Mouse (Mus musculus) heart, postnatal 0 days (tissue): Measurements from ENCODE around the gene Usp9x. TPM values are rescaled to one million over a fixed set of nuclear protein-coding genes. Genes with fewer than 3 reads are reported as not detected.

ENCODE experiments used
- ATAC-seq: fragments of 200-750 bp; cut with Nextera tagmentation; 2 replicates; pipeline ENCODE4 v1.8.0; 2017; ENCODE audit warnings: low read depth, moderate number of reproducible peaks, moderate library complexity; ENCODE audit not compliant: insufficient read depth
- DNase-seq: peaks from one replicate; pipeline ENCODE4 v3.0.0-alpha.2; 2016; ENCODE audit warnings: low spot score
- H3K27ac ChIP-seq: fragments of 300-500 bp; sonication (generic); 2 replicates; pipeline ENCODE4 v1.5.1; 2014; ENCODE audit warnings: low read depth, mild to moderate bottlenecking
- H3K27me3 ChIP-seq: fragments of 300-500 bp; sonication (generic); 2 replicates; pipeline ENCODE4 v1.6.1; 2014; ENCODE audit warnings: low read length, mixed read lengths; ENCODE audit not compliant: control insufficient read depth, insufficient read depth
- H3K36me3 ChIP-seq: fragments of 300-500 bp; sonication (generic); replicated peaks from 2 replicates; pipeline ENCODE4 v1.6.1; 2014; ENCODE audit warnings: low read length, mixed read lengths; ENCODE audit not compliant: control insufficient read depth, insufficient read depth
- H3K4me1 ChIP-seq: fragments of 300-500 bp; sonication (generic); 2 replicates; pipeline ENCODE4 v1.6.1; 2014; ENCODE audit warnings: antibody characterized with exemption; ENCODE audit not compliant: control insufficient read depth, insufficient read depth
- H3K4me2 ChIP-seq: fragments of 300-500 bp; sonication (generic); 2 replicates; pipeline ENCODE4 v1.6.1; 2014; ENCODE audit warnings: low read depth, mild to moderate bottlenecking, low read length, moderate library complexity
- H3K4me3 ChIP-seq: fragments of 300-500 bp; sonication (generic); 2 replicates; pipeline ENCODE4 v1.5.1; 2014; ENCODE audit warnings: low read depth, low read length
- H3K9ac ChIP-seq: fragments of 300-500 bp; sonication (generic); replicated peaks from 2 replicates; pipeline ENCODE4 v1.6.1; 2014; ENCODE audit warnings: low read depth, low read length, mixed read lengths
- H3K9me3 ChIP-seq: fragments of 300-500 bp; sonication (generic); replicated peaks from 2 replicates; pipeline ENCODE4 v1.6.1; 2016; ENCODE audit warnings: low read length; ENCODE audit not compliant: control insufficient read depth
- CTCF ChIP-seq: IDR thresholded peaks from 2 replicates; pipeline ENCODE4 v1.5.1; 2016; ENCODE audit warnings: antibody characterized with exemption, control low read depth, low read depth
- EP300 ChIP-seq: IDR thresholded peaks from 2 replicates; pipeline ENCODE4 v1.6.1; 2016; ENCODE audit warnings: antibody characterized with exemption, low read depth
- WGBS: fragments of 180-500 bp; shearing (Covaris S2); extraction: QIAGEN DNeasy Blood & Tissue Kit; methylation state at CpG from one replicate; pipeline ENCODE4 v1.1.7; 2014; 5-methylcytosine and 5-hydroxymethylcytosine counted together
- polyA plus RNA-seq: library from polyadenylated mRNA; unstranded; fragments of >200 nt; fragmentation: Nextera tagmentation; extraction: Ambion mirVana; gene quantifications from 2 replicates; pipeline ENCODE4 v1.2.1, GENCODE M21; 2015
- total RNA-seq: library from RNA; depleted of rRNA; stranded (reverse); fragments of >200 nt; gene quantifications from 2 replicates; pipeline ENCODE4 v1.2.3, GENCODE M21; 2014; ENCODE audit warnings: low replicate concordance

Gene Usp9x
- total and polyA plus RNA-seq, 2 experiments from 2014 or later: 17.1 to 128 TPM

DNA sequence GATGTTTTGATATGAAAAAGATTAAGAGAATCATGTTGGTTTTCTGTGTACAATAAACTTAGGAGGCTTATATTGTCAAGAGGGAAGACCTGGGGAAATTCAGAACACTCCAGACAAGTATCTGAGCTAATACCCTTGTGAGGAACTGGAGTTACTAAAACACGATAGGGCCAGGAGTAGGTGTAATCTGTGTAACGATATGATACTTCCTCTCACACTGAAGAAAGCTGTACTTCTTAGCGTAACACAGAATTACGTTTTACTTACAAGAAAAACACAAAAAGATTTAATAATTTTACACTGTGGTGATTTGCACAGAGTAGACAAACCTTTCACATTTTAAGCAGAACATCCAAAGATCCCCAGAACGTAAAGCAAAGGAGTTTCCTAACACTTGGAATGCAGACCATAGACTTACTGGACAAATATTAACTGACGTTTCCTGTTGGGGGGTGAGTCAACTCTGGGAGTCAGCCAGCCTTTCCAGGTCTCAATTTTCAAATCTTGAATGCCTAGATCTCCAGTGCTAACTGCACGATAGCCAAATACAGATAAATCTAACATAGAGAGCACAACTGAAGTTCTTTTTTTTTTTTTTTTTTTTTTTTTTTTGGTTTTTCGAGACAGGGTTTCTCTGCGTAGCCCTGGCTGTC is 6.9 kb upstream of the Usp9x start:
- TF ChIP-seq EP300 (no peak), CTCF (no peak)
- Histone ChIP-seq H3K27ac (no peak overlapping the region), H3K4me3 (no peak overlapping the region), H3K9ac (no peak overlapping the region), H3K9me3 (no peaks in the 10 kb centered on the region), H3K4me2 (no peak overlapping the region), H3K36me3 (no peaks in the 10 kb centered on the region), H3K27me3 (no peaks in the 10 kb centered on the region), H3K4me1 (no peaks in the 10 kb centered on the region)
- ATAC-seq (no peak), DNase-seq (no peak)
- WGBS: 68% methylated on average over 7 of the region's 9 CpGs

DNA sequence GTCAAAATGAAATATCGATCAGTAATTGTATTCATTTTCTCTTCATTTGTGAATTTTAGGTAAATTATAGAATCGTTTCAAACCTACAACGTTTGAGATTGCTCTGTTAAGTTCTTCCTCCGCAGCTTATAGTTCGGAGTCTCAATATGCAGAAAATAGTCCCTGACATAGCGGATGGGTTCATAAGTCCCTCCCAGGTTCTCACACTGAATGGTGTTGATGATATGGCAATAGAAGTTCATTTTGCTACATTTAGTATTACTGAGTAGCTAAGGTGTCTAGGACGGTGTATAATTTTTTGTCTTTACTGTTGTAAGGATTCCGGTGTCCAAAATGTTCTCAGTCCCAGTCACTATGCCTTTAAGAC is 1.1 kb upstream of the Usp9x start:
- Histone ChIP-seq H3K4me3 (peak overlapping the region; percentile 90), H3K9me3 (no peaks in the 10 kb centered on the region), H3K27me3 (0 out of 2 replicates have a peak, but pooled peaks cover 6% of the 10 kb centered on the region), H3K36me3 (no peaks in the 10 kb centered on the region), H3K4me2 (peak overlapping the region; percentile 57), H3K9ac (0 out of 2 replicates have a peak overlapping the region, but pooled peaks have one; percentile 47), H3K4me1 (no peaks in the 10 kb centered on the region), H3K27ac (peak overlapping the region; percentile 96)
- DNase-seq (no peak), ATAC-seq (no peak)
- no peak for TF ChIP-seq EP300
- no peak for TF ChIP-seq CTCF
- WGBS: 26% methylated on average over 8 of the region's 8 CpGs

DNA sequence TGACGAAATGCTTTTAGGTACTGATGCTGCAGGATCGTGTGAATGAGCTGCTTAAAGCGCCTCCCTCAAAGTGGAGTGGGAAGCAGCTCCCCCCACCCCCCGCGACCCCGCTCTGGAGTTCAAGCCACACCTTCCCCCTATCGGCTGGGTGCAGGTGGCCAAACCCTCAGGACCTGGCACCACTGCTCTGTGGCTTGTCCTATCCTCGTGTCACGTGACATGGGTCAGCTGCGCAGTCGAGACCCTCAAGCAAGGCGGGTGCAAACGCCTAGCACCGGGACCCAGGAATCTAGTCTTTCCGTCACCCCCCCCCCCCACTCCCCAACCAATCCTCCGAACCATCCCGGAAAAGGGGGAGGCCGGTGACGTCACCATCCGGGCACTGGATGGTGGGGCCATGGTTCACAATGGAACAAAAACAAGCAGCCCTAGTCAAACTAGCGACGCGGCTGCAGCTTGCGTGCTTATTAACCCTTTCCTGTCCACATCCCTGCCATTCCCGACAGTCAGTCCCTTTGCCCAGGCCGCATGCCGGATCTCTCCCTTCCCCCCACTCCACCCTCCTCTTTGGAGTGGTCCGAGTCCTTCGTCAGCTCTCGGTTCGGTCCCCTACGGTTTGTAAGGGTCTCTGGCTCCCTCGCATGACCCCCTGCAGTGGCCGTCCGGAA is 591 bp upstream of the Usp9x start:
- Histone ChIP-seq H3K36me3 (no peaks in the 10 kb centered on the region), H3K27me3 (0 out of 2 replicates have a peak, but pooled peaks cover 6% of the 10 kb centered on the region), H3K27ac (peak overlapping the region; percentile 96), H3K4me1 (no peaks in the 10 kb centered on the region), H3K4me3 (peak overlapping the region; percentile 90), H3K4me2 (peak overlapping the region; percentile 57), H3K9me3 (no peaks in the 10 kb centered on the region), H3K9ac (peak overlapping the region; percentile 47)
- TF ChIP-seq EP300 (0 out of 2 replicates have a peak, but pooled peaks have one; percentile 19), CTCF (no peak)
- DNase-seq: peak; percentile 92
- ATAC-seq: peak; percentile 81
- 21% methylated on average over 35 of the region's 35 CpGs for WGBS

DNA sequence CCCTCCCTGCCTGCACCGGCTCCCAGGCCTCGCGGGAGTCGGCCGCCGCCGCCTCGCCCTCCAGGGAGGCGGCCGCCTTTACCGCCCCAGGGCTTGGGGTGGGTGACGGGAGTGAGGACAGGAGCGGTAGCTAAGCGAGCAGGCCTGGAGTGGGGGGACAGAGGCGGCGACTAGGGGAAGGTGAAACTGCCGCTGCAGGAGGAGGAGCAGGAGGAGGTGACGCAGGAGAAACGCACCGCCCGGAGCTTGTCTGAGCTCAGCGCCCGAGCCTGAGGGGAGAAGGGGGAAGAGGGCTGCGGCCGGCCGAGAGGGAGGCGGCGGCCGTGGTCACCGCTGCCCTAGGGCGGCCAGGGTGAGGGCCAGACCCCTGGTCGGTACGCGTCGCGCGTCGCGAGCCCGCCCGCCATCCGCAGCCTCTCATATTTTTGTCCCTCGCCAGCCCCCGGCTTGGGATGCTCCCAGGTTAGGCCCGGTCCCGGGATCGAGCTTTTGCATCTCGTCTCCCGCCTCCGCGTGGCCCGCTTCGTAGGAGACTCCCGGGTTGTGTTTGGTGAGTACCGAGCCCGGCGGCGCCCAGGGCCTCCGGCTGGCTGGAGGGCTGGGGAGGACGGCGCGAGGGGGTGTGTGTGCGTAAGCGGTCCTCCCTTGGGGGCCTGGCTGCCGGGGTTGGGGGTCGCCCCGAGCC is 620 bp downstream of the Usp9x start:
- ATAC-seq (peak; percentile 42), DNase-seq (peak; percentile 70)
- Histone ChIP-seq H3K9me3 (no peaks in the 10 kb centered on the region), H3K4me1 (no peaks in the 10 kb centered on the region), H3K36me3 (no peaks in the 10 kb centered on the region), H3K4me3 (peak overlapping the region; percentile 90), H3K27me3 (0 out of 2 replicates have a peak, but pooled peaks cover 6% of the 10 kb centered on the region), H3K4me2 (peak overlapping the region; percentile 61), H3K27ac (peak overlapping the region; percentile 96), H3K9ac (peak overlapping the region; percentile 94)
- WGBS: 19% methylated on average over 27 of the region's 67 CpGs
- no peak for TF ChIP-seq EP300
- no peak for TF ChIP-seq CTCF

DNA sequence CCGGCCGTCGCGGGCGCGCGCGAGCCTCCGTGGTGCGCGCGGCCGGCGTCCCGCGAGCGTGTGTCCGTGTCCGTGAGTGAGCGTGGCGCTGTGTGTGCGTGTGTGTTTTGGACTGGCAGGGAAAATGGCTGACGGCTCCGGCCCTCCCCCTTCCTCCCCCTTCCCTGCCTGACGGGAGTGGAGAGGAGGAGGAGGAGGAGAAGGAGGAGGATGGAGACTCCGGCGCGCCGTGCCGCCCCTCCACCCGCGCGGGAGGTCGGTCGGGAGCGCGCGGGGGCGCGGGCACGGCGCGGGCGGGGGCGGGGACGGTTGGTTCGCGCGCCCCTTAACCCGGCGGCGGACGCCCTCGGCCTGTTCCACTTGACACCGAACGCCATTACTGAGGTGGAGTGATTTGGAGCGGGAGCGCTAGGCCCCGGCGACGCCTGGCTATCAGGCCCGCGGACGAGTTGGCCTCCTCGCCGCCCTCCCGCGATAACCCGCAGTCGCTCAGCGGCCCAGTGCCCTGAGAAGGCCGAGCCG is 1.2 kb downstream of the Usp9x start:
- ATAC-seq (peak; percentile 39), DNase-seq (peak; percentile 55)
- Histone ChIP-seq H3K36me3 (no peaks in the 10 kb centered on the region), H3K27ac (peak overlapping the region; percentile 96), H3K9ac (peak overlapping the region; percentile 94), H3K27me3 (0 out of 2 replicates have a peak, but pooled peaks cover 6% of the 10 kb centered on the region), H3K4me3 (peak overlapping the region; percentile 90), H3K9me3 (no peaks in the 10 kb centered on the region), H3K4me2 (peak overlapping the region; percentile 61), H3K4me1 (no peaks in the 10 kb centered on the region)
- WGBS: 3% methylated on average over 36 of the region's 73 CpGs
- TF ChIP-seq EP300: no peak
- no peak for TF ChIP-seq CTCF
